Mouse (Mus musculus): Measurements from ENCODE around the gene Clcnka.

DNA sequence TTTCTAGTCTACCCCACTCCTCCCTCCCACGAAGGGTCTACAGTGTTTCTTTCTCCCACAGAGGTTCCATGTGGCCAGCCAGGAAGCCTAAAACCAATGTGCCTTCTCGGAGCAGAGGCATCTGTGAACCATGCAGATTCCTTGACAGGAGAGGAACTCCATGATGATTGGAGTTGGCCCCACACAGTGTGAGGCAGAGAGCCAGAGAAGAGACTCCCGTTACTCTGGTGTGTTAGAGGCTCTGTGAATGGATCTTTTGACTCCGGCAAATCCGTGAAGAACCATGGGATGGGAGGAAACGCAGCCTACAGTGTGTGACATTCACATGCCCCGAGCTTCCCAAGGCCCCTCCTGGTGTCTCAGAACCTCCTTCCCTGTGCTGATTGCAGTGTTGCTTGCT is 55.0 kb downstream of the Clcnka start:
- TF ChIP-seq POLR2A (IDR thresholded peaks at IDR 0.05; ENCODE audit: borderline replicate concordance, insufficient read depth, low read length): no peak
- TF ChIP-seq CTCF (IDR thresholded peaks at IDR 0.05; ENCODE audit: borderline replicate concordance, insufficient read depth, low read depth, low read length): no peak
